Comparison of ENCODE assay signal across 8 mouse cellular contexts in the genomic region with DNA sequence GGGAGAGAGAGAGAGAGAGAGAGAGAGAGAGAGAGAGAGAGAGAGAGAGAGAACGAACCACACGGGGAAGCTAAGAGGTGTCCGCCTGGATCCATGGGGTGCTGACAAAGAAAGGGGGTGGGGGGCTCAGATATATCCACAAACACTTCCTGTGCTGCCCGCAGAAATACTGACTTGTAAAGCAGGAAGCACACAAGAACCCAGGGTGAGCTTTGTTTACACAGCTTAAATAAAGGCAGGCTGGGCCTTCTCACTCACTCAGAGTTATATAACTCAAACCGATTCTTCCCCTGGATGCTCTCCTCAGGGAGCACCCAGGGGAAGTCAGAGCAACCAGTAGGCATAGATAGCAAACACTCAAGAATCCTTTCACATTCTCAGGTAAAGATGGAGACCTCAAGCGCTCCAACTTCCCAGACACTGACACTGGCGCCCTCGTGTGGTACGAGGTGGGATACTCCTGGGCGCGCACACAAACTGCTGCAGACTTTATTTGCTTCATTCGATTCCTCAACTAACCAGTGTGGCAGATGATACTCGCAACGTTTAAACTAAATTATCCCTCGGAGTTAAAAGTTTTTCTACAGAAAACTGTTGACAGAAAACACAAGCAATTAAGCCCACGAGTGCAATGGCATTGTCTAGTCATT. TPM values are rescaled to one million over a fixed set of nuclear protein-coding genes. Genes with fewer than 3 reads are reported as not detected.
DNase-seq lines count a peak whose midpoint lies in the region; ATAC-seq lines count a peak whose summit lies in the region.

No protein-coding gene starts in this region.

- no peaks in the 10 kb centered on the region for H3K9me3 ChIP-seq in embryonic facial prominence, embryonic 14.5 days (ENCODE audit: control insufficient read depth, low read length)
- H3K9me3 ChIP-seq in liver, embryonic 13.5 days (replicated peaks), result no peaks in the 10 kb centered on the region
- H3K9me3 ChIP-seq in neural tube, embryonic 15.5 days (replicated peaks), result no peaks in the 10 kb centered on the region

- no peaks in the 10 kb centered on the region for H3K4me1 ChIP-seq in embryonic facial prominence, embryonic 14.5 days (ENCODE audit: control insufficient read depth, insufficient read depth, low read length)
- H3K4me1 ChIP-seq in liver, embryonic 13.5 days (replicated peaks), result no peaks in the 10 kb centered on the region
- no peaks in the 10 kb centered on the region for H3K4me1 ChIP-seq in neural tube, embryonic 15.5 days

- ATAC-seq in embryonic facial prominence, embryonic 14.5 days (ENCODE audit: low read depth), result no peak
- ATAC-seq in liver, embryonic 13.5 days (ENCODE audit: low read depth), result 0 out of 2 replicates have a peak, but pooled peaks have one; percentile 34
- no peak for ATAC-seq in neural tube, embryonic 15.5 days (ENCODE audit: low FRiP score)

- no peak overlapping the region for H3K4me3 ChIP-seq in embryonic facial prominence, embryonic 14.5 days (ENCODE audit: low read depth, low read length)
- no peak overlapping the region for H3K4me3 ChIP-seq in liver, embryonic 13.5 days (replicated peaks)
- no peak overlapping the region for H3K4me3 ChIP-seq in neural tube, embryonic 15.5 days (replicated peaks)

- H3K27ac ChIP-seq in embryonic facial prominence, embryonic 14.5 days (replicated peaks; ENCODE audit: low read depth, low read length), result no peak overlapping the region
- H3K27ac ChIP-seq in liver, embryonic 13.5 days, result no peak overlapping the region
- no peak overlapping the region for H3K27ac ChIP-seq in neural tube, embryonic 15.5 days (replicated peaks)

- H3K36me3 ChIP-seq in embryonic facial prominence, embryonic 14.5 days (ENCODE audit: control insufficient read depth, insufficient read depth, low read length), result no peaks in the 10 kb centered on the region
- no peaks in the 10 kb centered on the region for H3K36me3 ChIP-seq in liver, embryonic 13.5 days
- H3K36me3 ChIP-seq in neural tube, embryonic 15.5 days, result no peaks in the 10 kb centered on the region

- H3K27me3 ChIP-seq in embryonic facial prominence, embryonic 14.5 days (replicated peaks; ENCODE audit: control insufficient read depth, insufficient read depth, low read length), result no peaks in the 10 kb centered on the region
- H3K27me3 ChIP-seq in liver, embryonic 13.5 days, result no peaks in the 10 kb centered on the region
- no peaks in the 10 kb centered on the region for H3K27me3 ChIP-seq in neural tube, embryonic 15.5 days (replicated peaks)

- peak; percentile 87 for DNase-seq in A20 (ENCODE audit: low read depth, low spot score)
- peak; percentile 5 for DNase-seq in adrenal gland, adult 8-10 months
- peak; percentile 45 for DNase-seq in embryonic facial prominence, embryonic 14.5 days (ENCODE audit: low spot score)
- DNase-seq in heart, adult 9 months (ENCODE audit: low spot score in 2 of 2), result peak; percentile 5 to 47
- peak; percentile 84 for DNase-seq in kidney, postnatal 10 days
- DNase-seq in liver, embryonic 13.5 days, result peak; percentile 40
- peak; percentile 68 for DNase-seq in testis, postnatal 14 days (ENCODE audit: low spot score)

- H3K9ac ChIP-seq in embryonic facial prominence, embryonic 14.5 days (ENCODE audit: low read depth, low read length), result no peak overlapping the region
- H3K9ac ChIP-seq in liver, embryonic 13.5 days, result no peak overlapping the region
- H3K9ac ChIP-seq in neural tube, embryonic 15.5 days (replicated peaks), result no peak overlapping the region

- WGBS in embryonic facial prominence, embryonic 14.5 days, result 27% methylated on average over 16 of the region's 16 CpGs
- 15% methylated on average over 14 of the region's 16 CpGs for WGBS in liver, embryonic 13.5 days (ENCODE audit: insufficient replicate concordance)
- 33% methylated on average over 16 of the region's 16 CpGs for WGBS in neural tube, embryonic 15.5 days

- peak overlapping the region; percentile 4; the same call in 1 of the 2 replicates for H3K4me2 ChIP-seq in embryonic facial prominence, embryonic 14.5 days (ENCODE audit: low read depth, low read length)
- H3K4me2 ChIP-seq in liver, embryonic 13.5 days, result no peak overlapping the region
- H3K4me2 ChIP-seq in neural tube, embryonic 15.5 days, result peak overlapping the region; percentile 25; the same call in 1 of the 2 replicates

RNA-seq across cellular contexts. Expression of a gene that starts 4.5 kb away (rescaled TPM):
- not detected for total RNA-seq in adrenal gland, adult 8-10 months (2022)
- not detected in 2 replicates for polyA plus RNA-seq in embryonic facial prominence, embryonic 14.5 days (2014; fragmentation: Nextera tagmentation; extraction: Ambion mirVana)
- not detected in 2 replicates for polyA plus RNA-seq in liver, embryonic 13.5 days (2015; fragmentation: Nextera tagmentation; extraction: Ambion mirVana)
- not detected in 2 replicates for polyA plus RNA-seq in neural tube, embryonic 15.5 days (2015; fragmentation: Nextera tagmentation; extraction: Ambion mirVana)

RNA-seq across cellular contexts. Expression of a gene that starts 27.5 kb away (rescaled TPM):
- under 1 TPM in 1 of 4 experiments, not detected in 3; 0.32 TPM for total RNA-seq in adrenal gland, adult 8-10 months (2022)
- polyA plus RNA-seq in embryonic facial prominence, embryonic 14.5 days (2014; fragmentation: Nextera tagmentation; extraction: Ambion mirVana), result not detected in 2 replicates
- polyA plus RNA-seq in liver, embryonic 13.5 days (2015; fragmentation: Nextera tagmentation; extraction: Ambion mirVana), result 0.88 and 0.94 TPM in 2 replicates
- 0.55 TPM in 1 of 2 replicates, not detected in the other for polyA plus RNA-seq in neural tube, embryonic 15.5 days (2015; fragmentation: Nextera tagmentation; extraction: Ambion mirVana)

Comparison
In these comparisons a context has a peak if more than half of its experiments do, and no peak if none do; other contexts are left out.
1. DNase-seq: peak in every context shown above with its lines; median percentile 87 in A20; 84 in kidney, postnatal 10 days; 68 in testis, postnatal 14 days; 45 in embryonic facial prominence, embryonic 14.5 days; 40 in liver, embryonic 13.5 days; 26 in heart, adult 9 months; 5 in adrenal gland, adult 8-10 months.